Mouse (Mus musculus) hindbrain, embryonic 13.5 days (tissue): Measurements from ENCODE around the gene Ino80d. TPM values are rescaled to one million over a fixed set of nuclear protein-coding genes. Genes with fewer than 3 reads are reported as not detected.

ENCODE experiments used
- ATAC-seq: fragments of 200-750 bp; cut with Nextera tagmentation; 2 replicates; pipeline ENCODE4 v1.8.0; 2017; ENCODE audit warnings: moderate TSS enrichment; ENCODE audit not compliant: low FRiP score
- H3K27ac ChIP-seq: fragments of 300-500 bp; sonication (generic); 2 replicates; pipeline ENCODE4 v1.5.1; 2015; ENCODE audit warnings: inconsistent platforms, mild to moderate bottlenecking, moderate library complexity
- H3K27me3 ChIP-seq: fragments of 300-500 bp; sonication (generic); 2 replicates; pipeline ENCODE4 v1.6.1; 2015; ENCODE audit warnings: mild to moderate bottlenecking, inconsistent platforms
- H3K36me3 ChIP-seq: fragments of 300-500 bp; sonication (generic); 2 replicates; pipeline ENCODE4 v1.6.1; 2015; ENCODE audit warnings: mild to moderate bottlenecking, inconsistent platforms
- H3K4me1 ChIP-seq: fragments of 300-500 bp; sonication (generic); replicated peaks from 2 replicates; pipeline ENCODE4 v1.6.1; 2015; ENCODE audit warnings: inconsistent platforms
- H3K4me2 ChIP-seq: fragments of 300-500 bp; sonication (generic); 2 replicates; pipeline ENCODE4 v1.6.1; 2015; ENCODE audit warnings: inconsistent platforms, mild to moderate bottlenecking, moderate library complexity
- H3K4me3 ChIP-seq: fragments of 300-500 bp; sonication (generic); 2 replicates; pipeline ENCODE4 v1.5.1; 2015; ENCODE audit warnings: mild to moderate bottlenecking, inconsistent platforms
- H3K9ac ChIP-seq: fragments of 300-500 bp; sonication (generic); 2 replicates; pipeline ENCODE4 v1.6.1; 2015; ENCODE audit warnings: mild to moderate bottlenecking, inconsistent platforms
- H3K9me3 ChIP-seq: fragments of 300-500 bp; sonication (generic); 2 replicates; pipeline ENCODE4 v1.6.1; 2016; ENCODE audit warnings: inconsistent platforms
- WGBS: fragments of 180-500 bp; shearing (Covaris S2); methylation state at CpG from one replicate; pipeline ENCODE4 v1.1.7; 2015; 5-methylcytosine and 5-hydroxymethylcytosine counted together
- polyA plus RNA-seq: library from polyadenylated mRNA; unstranded; fragments of >200 nt; fragmentation: Nextera tagmentation; extraction: Ambion mirVana; gene quantifications from 2 replicates; pipeline ENCODE4 v1.2.1, GENCODE M21; 2015

The Ino80d gene
- polyA plus RNA-seq, 1 experiment from 2014 or later: 11.2 TPM

DNA sequence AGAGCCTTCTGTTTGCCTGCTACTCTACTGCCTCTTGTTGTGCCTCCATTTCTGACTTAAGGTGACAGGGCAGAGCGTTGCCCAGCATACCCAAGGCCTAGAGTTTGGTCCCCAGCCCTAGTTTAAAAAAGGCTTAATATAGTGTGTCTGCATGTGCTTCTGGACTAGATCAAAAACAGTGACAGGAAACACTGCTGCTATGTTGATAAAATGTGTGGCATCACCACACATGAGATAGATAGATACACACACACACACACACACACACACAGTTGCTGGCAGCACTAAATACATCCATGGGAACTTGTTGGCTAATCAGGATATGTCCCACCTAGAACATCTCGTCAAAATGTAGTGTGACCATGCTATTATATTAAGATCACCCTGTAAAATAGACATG, 5.9 kb upstream of the Ino80d start:
- Histone ChIP-seq H3K4me3 (no peak overlapping the region), H3K27ac (no peak overlapping the region), H3K27me3 (no peaks in the 10 kb centered on the region), H3K9me3 (no peaks in the 10 kb centered on the region), H3K4me2 (no peak overlapping the region), H3K4me1 (peaks cover 21% of the 10 kb centered on the region), H3K36me3 (peaks cover 58% of the 10 kb centered on the region), H3K9ac (no peak overlapping the region)
- no peak for ATAC-seq
- WGBS: 95% methylated on average over 2 of the region's 2 CpGs

DNA sequence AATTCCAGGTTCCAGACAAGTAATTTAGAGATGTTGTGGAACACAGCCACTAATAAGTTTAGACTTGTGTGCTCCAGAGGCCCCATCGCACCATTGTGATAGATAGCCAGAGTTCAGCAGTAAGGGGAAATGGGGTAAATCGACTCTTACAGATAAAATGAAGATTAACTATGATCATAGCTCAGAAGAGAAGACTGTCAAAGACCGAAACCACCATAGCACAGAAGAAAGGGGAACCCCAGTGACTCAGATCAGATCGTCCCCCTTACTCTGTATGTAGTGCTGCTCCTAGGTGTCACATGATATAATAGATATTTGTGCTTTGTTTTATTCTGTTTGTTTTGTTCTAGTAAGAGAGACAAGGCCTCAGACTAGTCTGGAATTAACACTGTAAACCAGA, 5.2 kb upstream of the Ino80d start:
- H3K36me3 ChIP-seq: peaks cover 54% of the 10 kb centered on the region
- no peak overlapping the region for H3K4me2 ChIP-seq
- WGBS: 89% methylated on average over 4 of the region's 4 CpGs
- H3K9ac ChIP-seq: no peak overlapping the region
- no peaks in the 10 kb centered on the region for H3K9me3 ChIP-seq
- no peak for ATAC-seq
- H3K4me3 ChIP-seq: no peak overlapping the region
- H3K27me3 ChIP-seq: no peaks in the 10 kb centered on the region
- no peak overlapping the region for H3K27ac ChIP-seq
- peaks cover 25% of the 10 kb centered on the region for H3K4me1 ChIP-seq

DNA sequence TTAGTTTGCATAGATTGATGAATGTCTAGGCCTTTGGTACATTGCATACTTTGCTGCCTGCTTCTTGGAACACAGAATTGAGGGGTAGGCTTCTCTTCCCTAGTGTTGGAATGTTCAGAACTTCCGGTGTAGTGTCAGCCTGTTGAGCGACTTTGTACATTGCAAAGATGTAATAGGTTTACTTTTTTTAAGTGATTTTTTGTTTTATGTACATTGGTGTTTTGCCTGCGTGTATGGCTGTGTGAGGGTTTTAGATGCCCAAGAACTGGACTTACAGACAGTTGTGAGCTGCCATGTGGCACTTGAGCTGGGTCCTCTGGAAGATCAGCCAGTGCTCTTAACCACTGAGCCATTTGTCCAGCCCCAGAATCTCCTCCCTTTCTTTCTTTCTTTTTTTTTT, 1.1 kb upstream of the Ino80d start:
- Histone ChIP-seq H3K9me3 (no peaks in the 10 kb centered on the region), H3K4me2 (peak overlapping the region; percentile 93), H3K27ac (no peak overlapping the region; the same call in 1 of the 2 replicates), H3K4me1 (peaks cover 41% of the 10 kb centered on the region), H3K4me3 (peak overlapping the region; percentile 93), H3K36me3 (peaks cover 17% of the 10 kb centered on the region), H3K9ac (peak overlapping the region; percentile 99), H3K27me3 (no peaks in the 10 kb centered on the region)
- ATAC-seq: no peak
- WGBS: 56% methylated on average over 3 of the region's 3 CpGs

DNA sequence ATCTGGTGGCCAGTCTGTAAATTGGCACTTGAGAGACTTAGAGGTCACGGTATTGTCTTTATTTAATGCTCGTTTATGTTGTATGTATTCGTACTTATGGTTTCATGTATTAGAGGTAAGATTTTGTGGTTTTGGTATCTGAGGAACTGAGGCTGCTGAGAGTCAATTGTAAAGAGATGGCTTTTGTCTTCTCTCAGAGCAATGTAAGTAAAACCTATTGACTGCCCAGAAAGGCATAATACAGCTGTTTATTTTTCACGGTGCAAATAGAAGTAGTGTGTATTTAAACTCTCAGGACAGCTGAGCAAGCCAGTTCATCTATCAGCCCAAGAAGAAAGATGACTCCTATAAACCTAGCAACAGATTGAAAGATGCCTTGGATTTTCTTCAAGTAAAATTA, 629 bp upstream of the Ino80d start:
- Histone ChIP-seq H3K4me3 (peak overlapping the region; percentile 93), H3K4me2 (peak overlapping the region; percentile 93), H3K27me3 (no peaks in the 10 kb centered on the region), H3K9ac (peak overlapping the region; percentile 99), H3K27ac (peak overlapping the region; percentile 98), H3K9me3 (no peaks in the 10 kb centered on the region), H3K4me1 (peaks cover 45% of the 10 kb centered on the region), H3K36me3 (peaks cover 12% of the 10 kb centered on the region)
- ATAC-seq: no peak
- 21% methylated on average over 4 of the region's 4 CpGs for WGBS

DNA sequence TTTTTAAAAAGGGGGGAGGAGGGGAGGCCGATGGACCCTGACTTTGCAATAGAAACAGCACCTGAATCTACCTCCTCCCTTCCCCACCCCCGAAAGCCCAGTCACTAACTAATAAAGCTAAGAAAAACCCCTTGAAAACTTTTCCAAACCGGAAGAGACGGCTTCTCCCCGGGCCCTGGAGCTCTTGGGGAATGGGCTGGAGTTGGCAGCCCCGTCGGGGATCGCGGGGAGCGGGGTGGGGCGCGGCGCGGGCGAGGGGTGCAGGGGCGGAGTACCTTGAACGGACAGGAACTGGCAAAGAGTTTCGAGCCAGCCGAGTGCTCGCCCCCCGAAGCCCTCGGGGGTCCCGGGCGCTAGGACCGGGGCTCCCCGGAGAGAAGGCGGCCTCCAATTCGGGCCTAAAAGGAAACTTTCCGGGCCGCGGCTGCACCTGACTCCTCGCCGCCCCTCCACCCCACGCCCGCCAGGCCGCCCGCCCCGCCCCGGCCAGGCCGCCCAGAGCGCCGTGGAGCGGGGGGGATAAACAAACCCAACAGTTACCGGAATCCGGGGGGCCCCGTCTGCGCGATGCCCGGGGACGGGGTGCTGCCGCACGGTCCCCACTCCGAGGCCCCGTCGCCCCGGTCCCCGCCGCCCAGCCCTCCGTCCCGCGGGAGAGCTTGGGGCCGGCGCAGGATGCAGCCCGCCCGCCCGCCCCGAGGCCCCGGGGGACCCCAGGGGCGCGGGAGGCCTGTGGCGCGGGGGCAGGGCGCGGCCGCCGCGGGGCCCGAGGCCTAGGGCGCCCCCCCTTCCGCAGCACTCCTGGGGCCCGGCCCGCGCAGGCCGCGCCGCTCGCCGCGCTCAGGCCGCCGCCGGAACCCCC, 962 bp downstream of the Ino80d start:
- peaks cover 5% of the 10 kb centered on the region for H3K36me3 ChIP-seq
- peak overlapping the region; percentile 98 for H3K27ac ChIP-seq
- H3K4me3 ChIP-seq: peak overlapping the region; percentile 93
- peak; percentile 55 for ATAC-seq
- peaks cover 51% of the 10 kb centered on the region for H3K4me1 ChIP-seq
- H3K9me3 ChIP-seq: no peaks in the 10 kb centered on the region
- no peaks in the 10 kb centered on the region for H3K27me3 ChIP-seq
- H3K9ac ChIP-seq: peak overlapping the region; percentile 99
- H3K4me2 ChIP-seq: peak overlapping the region; percentile 93
- WGBS: under 1% methylated on average over 59 of the region's 92 CpGs

DNA sequence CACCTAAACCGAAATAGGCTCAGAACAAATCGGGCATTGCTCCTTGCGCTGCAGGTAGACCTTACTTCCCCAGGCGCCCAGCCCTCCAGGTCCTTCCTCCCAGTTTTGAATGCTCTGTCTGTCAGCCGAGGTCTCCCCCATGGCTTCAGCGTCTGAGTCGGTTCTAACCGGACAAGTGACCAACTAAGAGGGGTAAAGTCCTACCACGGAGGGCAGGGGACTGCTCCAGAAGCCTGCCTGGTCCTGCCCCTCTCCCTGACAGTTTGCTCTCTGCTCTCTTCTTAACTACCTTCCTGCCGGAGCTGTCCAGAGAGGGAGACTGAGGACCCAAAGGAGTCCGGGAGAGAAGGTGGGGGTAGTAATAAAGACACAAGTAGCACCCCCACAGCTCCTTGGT, 1.6 kb downstream of the Ino80d start:
- Histone ChIP-seq H3K27ac (peak overlapping the region; percentile 98), H3K36me3 (no peaks in the 10 kb centered on the region), H3K4me3 (peak overlapping the region; percentile 93), H3K4me2 (peak overlapping the region; percentile 93), H3K9ac (peak overlapping the region; percentile 99), H3K9me3 (no peaks in the 10 kb centered on the region), H3K27me3 (no peaks in the 10 kb centered on the region), H3K4me1 (peaks cover 54% of the 10 kb centered on the region)
- WGBS: 2% methylated on average over 11 of the region's 11 CpGs
- ATAC-seq: peak; percentile 19; the same call in 1 of the 2 replicates

DNA sequence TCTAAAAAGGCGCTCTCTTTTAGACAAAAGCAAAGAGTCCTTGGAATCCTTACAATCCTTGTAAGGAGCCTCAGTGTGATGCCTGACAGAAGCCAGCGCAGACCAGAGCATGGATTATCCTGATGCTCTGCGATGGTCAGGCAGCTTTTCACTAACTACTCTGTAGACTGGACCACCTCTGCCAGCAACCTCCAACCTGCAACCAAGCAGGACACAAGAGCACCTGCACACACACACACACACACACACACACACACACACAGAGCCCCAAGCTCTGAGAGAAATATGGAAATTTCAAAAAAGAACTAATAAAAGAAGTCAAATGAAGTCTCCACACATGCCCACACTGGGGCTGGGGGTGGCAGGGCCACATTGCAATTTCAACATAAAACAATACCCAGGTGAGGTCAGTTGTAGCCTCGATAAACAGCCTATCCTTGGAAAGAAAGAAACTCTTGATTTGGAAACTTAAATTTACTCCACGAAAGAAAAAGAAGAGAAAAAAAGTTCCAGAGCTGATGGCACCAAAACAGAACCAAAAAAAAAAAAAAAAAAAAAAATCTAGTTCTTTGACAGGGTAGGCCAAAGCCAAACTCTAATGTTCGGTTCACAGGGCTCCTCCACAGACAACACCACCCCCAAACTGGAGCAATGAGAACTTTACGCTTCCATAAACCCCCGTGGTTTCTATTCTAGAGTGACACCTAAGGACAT, 2.2 kb downstream of the Ino80d start:
- Histone ChIP-seq H3K4me2 (peak overlapping the region; percentile 93), H3K9me3 (no peaks in the 10 kb centered on the region), H3K4me1 (peaks cover 56% of the 10 kb centered on the region), H3K27me3 (no peaks in the 10 kb centered on the region), H3K27ac (peak overlapping the region; percentile 98; the same call in 1 of the 2 replicates), H3K9ac (peak overlapping the region; percentile 99), H3K4me3 (peak overlapping the region; percentile 93), H3K36me3 (no peaks in the 10 kb centered on the region)
- no peak for ATAC-seq
- 53% methylated on average over 8 of the region's 8 CpGs for WGBS

DNA sequence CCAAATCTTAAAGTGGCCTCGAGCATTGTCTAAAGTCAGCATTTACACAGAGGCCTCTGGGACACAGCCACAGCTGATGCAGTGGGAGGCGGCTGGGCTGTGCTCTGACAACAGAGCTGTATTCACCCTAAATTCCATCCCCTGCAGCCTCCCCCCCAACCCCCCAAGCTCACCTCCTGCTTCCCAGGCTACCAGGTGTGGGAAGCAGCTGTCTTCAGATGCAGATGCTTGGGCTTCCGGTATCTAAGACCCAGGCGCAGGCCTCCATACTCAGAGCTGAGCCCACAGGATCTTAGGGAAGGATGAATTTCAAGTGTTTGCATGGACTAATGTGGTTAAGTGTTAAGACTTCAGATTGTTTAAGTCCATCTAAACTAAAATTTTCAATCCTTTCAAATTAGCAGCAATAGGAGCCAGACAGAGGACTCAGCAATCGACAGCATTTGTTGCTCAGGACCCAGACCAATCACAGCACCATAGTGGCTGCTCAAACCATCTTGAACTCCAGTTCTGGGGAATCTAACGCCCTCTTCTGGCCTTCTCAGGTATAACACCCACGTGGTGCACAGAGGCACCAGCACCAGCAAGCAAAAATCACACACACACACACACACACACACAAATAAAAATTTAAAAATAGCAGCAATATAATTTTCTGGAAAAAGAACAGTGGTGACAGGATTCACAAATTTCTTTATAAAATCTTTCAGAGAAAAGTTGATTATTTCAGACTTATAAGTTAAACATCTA, 3.8 kb downstream of the Ino80d start:
- H3K27ac ChIP-seq: peak overlapping the region; percentile 78
- H3K4me1 ChIP-seq: peaks cover 40% of the 10 kb centered on the region
- H3K36me3 ChIP-seq: no peaks in the 10 kb centered on the region
- no peak for ATAC-seq
- 0 out of 2 replicates have a peak overlapping the region, but pooled peaks have one; percentile 4 for H3K4me2 ChIP-seq
- H3K9me3 ChIP-seq: no peaks in the 10 kb centered on the region
- WGBS: 39% methylated on average over 7 of the region's 7 CpGs
- no peak overlapping the region for H3K4me3 ChIP-seq
- H3K27me3 ChIP-seq: no peaks in the 10 kb centered on the region
- peak overlapping the region; percentile 55 for H3K9ac ChIP-seq

DNA sequence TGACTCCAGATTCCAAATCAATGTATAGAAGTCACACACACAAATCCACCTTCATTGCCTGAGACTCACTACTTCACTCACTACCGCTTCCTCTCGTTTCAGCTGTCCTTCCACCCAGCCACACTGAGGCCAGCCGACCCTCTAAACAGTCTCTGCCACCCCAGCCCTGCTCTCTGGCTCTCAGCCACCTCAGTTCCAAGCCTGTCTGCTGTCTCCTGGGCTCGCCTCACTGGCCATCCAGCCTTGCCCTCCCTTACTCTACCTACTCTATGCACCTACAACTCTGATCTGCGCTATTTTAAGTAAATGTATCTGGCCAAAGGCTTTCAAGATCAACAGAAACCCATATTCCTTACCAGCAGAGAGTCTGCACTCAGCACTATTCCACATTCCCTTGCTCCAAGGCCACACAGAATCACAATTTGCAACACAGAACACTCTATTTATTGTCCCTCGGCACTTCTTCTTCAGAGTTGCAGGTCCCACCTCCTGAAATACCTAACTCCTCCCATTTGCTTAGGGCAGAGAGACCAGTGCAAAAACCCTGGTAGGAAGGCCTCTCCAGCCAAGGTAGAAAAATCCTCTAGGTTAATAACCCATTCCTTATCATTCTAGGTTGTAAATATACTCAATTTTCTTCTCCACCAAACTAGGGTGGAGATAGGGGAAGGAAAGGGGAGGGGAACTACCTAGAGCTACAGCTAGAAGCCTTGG, 6.7 kb downstream of the Ino80d start:
- ATAC-seq: no peak
- H3K9me3 ChIP-seq: no peaks in the 10 kb centered on the region
- H3K36me3 ChIP-seq: peaks cover 15% of the 10 kb centered on the region
- H3K27ac ChIP-seq: no peak overlapping the region
- H3K27me3 ChIP-seq: no peaks in the 10 kb centered on the region
- H3K4me2 ChIP-seq: no peak overlapping the region
- no peak overlapping the region for H3K4me3 ChIP-seq
- no peak overlapping the region for H3K9ac ChIP-seq
- H3K4me1 ChIP-seq: peaks cover 29% of the 10 kb centered on the region
- WGBS: 77% methylated on average over 6 of the region's 6 CpGs

DNA sequence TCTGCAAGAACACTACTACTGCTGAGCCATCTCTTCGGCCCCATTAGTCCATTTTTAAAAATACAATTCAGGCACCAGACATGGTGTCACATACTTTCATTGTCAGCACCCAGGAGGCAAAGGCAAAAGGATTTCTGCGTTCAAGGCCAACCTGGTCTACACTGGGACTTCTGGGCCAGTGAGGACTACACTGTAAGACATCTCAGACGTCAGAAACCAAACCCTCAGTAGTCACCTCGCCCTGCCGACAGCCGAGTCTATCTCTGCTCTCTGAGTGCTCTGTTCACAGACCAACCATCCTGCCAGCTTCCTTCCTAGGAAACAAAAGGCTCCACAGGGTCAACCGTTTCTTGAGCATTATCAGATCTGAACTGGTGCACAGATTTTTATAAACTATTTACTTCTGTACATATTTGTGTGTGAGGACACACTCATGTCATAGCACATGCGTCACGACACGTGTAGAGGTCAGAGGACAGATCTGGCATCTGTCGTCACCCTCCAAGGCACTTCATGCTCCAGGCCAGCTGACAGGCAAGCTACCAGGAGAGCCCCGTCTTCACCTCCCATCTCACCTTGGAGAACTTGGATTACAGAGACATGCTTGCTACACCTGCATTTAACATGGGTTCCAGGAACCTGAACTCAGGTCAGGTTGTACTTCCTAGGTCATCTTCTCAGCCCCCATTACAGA, 11.6 kb downstream of the Ino80d start:
- 94% methylated on average over 12 of the region's 12 CpGs for WGBS
- ATAC-seq: no peak
- no peak overlapping the region for H3K9ac ChIP-seq

DNA sequence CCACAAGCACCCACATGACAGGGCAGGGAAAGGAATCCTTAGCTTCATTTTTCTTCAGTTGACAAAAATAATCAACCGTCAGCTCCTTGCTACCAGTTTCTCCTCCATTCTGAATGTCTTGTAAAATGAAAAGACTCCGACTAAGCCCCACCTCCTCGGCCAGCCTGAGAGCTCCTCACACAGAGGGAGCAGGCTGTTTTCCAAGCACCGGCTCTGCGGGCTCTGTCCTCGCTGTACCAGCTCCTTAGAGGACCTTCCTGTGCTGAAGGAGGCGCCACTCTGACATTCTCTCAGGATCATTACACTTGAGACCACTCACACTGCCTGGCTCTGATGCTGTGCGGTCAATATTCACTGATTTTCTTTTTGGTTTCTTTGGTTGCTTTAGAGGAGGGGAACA, 14.3 kb downstream of the Ino80d start:
- peaks cover 73% of the 10 kb centered on the region for H3K36me3 ChIP-seq

More for the DNA sequence above, 11.6 kb downstream of the Ino80d start:
- Histone ChIP-seq H3K36me3 (peaks cover 56% of the 10 kb centered on the region), H3K27me3 (no peaks in the 10 kb centered on the region), H3K27ac (no peak overlapping the region), H3K4me3 (no peak overlapping the region), H3K4me1 (peaks cover 4% of the 10 kb centered on the region; the same call in 1 of the 2 replicates), H3K9me3 (no peaks in the 10 kb centered on the region), H3K4me2 (no peak overlapping the region)

More for the DNA sequence above, 14.3 kb downstream of the Ino80d start:
- whole genome bisulfite sequencing: 94% methylated on average over 8 of the region's 8 CpGs
- H3K4me2 ChIP-seq: no peak overlapping the region
- no peak overlapping the region for H3K9ac ChIP-seq
- H3K4me3 ChIP-seq: no peak overlapping the region
- H3K27me3 ChIP-seq: no peaks in the 10 kb centered on the region
- no peak for ATAC-seq
- no peaks in the 10 kb centered on the region for H3K4me1 ChIP-seq
- H3K9me3 ChIP-seq: no peaks in the 10 kb centered on the region
- H3K27ac ChIP-seq: no peak overlapping the region
